Mouse (Mus musculus) thymus, adult 2 months (tissue): Measurements from ENCODE around the gene Nfia.

Source experiments
- CTCF ChIP-seq: fragments of 200-500 bp; IDR thresholded peaks from 2 replicates; pipeline ENCODE4 v1.5.1; 2012; ENCODE audit warnings: mild to moderate bottlenecking, control low read depth, low read length, moderate library complexity, borderline replicate concordance; ENCODE audit not compliant: control insufficient read depth, poor library complexity, insufficient read depth; ENCODE audit errors: extremely low read depth
- POLR2A ChIP-seq: fragments of 200-500 bp; IDR thresholded peaks from 2 replicates; pipeline ENCODE4 v1.6.1; 2012; ENCODE audit warnings: mild to moderate bottlenecking, low read length, control low read depth, moderate library complexity; ENCODE audit not compliant: control insufficient read depth, poor library complexity, insufficient read depth; ENCODE audit errors: extremely low read depth

GRCm38 (mm10) chr4:97729999-97730398 lies 42.5 kb upstream of the Nfia start:
- TF ChIP-seq CTCF (no peak), POLR2A (no peak)
